Mouse (Mus musculus) spleen, postnatal 36 days (tissue): Measurements from ENCODE around the gene Odf3l1.

Source experiments
- DNase-seq, 2 experiments: peaks; one replicate each; pipeline ENCODE4 v3.0.0; 2022; ENCODE audit warnings: low spot score in 2 of 2, mixed read lengths in 1 of 2

Gene Odf3l1

GRCm38 (mm10) chr9:56844644-56845043 is 19.8 kb downstream of the Odf3l1 start:
- no peak for DNase-seq

GRCm38 (mm10) chr9:56843679-56844188 is 20.7 kb downstream of the Odf3l1 start:
- no peak for DNase-seq

- no peak for DNase-seq
Measured at GRCm38 (mm10) chr9:56842303-56842719, 22.2 kb downstream of the Odf3l1 start.

DNA sequence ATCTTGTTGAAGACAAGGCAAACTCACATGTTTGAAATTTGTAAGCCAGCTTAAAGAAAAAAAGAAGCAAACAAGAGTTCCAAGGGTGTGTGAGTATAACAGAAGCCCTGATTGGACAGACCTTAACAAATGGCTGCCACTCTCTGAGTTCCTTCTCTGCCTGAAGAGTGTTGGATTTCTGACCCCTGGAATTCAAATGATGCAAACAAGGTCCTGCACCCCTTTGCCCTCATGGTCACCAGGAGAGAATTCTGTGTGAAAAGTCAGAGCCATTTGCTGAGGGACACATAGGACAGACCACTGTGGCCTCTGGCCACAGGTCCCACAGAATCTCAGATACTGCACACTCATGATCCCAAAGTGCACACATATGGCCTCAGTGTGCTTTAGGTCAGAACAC is 22.6 kb downstream of the Odf3l1 start:
- DNase-seq = no peak

- no peak for DNase-seq
Measured at GRCm38 (mm10) chr9:56840721-56841120, 23.8 kb downstream of the Odf3l1 start.

DNA sequence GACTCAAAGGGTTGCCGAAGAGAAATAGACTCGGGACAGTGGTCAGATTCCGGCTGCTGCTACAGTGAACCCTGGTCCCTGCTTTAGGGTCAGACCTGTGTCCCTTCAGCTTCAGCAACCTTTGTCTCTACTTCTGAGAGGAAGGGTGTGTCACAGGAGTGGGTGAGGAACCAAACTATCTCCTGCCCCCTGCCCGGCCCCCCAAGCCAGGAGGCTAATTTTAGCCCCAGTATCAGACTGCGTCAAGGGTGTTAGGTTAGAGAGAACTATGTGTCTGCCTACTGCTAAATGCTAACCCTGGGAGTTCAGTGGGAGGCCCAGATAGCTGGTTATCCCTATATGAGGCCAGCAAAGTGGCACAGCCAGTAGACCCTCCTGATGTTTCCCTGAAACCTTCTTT is 29.3 kb downstream of the Odf3l1 start:
- no peak for DNase-seq

DNA sequence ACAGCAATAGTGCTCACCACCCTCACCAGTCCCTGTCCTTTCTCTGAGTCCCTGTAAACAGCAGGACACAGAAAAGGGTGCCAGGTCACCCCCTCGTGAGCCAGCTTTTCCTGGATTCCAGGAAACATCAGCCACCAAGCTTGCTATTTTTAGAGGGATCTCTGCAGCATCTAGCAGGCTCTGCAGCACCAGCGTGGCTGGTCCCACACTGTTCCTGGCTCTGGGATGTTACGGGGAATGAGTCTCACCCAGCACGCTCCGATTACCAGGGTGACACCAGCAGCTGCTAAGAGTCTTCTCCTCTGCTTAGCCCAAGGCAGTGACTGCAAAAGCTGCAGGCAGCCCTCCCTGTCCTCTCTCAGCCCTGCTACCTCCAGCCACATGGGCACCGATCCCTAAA is 31.6 kb downstream of the Odf3l1 start:
- DNase-seq = no peak

DNA sequence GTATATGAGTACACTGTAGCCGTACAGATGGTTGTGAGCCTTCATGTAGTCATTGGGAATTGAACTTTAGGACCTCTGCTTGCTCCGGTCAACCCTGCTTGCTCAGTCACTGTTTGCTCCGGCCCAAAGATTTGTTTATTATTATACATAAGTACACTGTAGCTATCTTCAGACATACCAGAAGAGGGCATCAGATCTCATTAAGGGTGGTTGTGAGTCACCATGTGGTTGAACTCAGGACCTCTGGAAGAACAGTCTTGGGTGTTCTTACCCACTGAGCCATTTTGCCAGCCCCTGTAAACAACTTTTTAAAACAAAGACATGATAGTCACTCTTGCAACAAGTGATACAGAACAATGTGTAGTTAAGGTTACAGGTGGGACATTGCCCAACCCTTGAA is 32.6 kb downstream of the Odf3l1 start:
- DNase-seq = no peak

- no peak for DNase-seq
Measured at GRCm38 (mm10) chr9:56830162-56830561, 34.3 kb downstream of the Odf3l1 start.

GRCm38 (mm10) chr9:56828841-56829240 is 35.6 kb downstream of the Odf3l1 start:
- DNase-seq = no peak

- no peak for DNase-seq
Measured at GRCm38 (mm10) chr9:56828146-56828545, 36.3 kb downstream of the Odf3l1 start.

DNA sequence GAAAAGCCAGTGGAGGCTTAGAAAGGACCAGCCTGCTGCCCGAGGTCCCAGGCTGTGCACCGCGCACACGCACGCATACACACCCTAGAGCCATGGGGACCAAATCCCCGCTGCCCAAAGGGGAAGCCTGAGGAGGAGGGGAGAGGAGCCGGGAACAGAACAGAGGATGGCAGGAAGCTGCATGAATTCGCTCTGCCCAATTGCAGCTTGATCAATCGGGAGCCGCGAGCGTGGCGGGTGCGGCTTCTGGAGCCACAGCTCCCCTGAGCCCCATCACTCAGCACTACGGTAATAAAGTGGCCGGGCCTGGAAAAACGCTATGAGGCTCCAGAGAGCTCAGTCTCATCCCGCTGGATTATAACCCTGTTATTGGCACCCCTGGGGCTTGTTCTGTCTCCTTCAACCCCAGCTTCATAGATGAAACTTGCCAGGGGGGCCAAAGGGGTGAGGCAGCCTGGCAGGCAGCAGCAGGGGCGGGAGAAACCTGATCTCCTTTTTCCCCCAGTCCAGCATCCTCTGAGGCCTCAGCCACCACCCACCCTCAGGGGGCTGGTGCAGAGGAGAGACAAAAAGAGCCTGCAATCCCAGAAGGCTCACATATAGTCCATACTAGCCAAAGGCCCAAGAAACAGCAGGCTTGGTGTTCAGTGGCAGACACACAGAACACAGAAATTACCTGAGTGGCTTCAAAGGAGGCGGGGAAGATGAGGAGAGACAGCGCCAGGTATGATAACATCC is 38.8 kb downstream of the Odf3l1 start:
- no peak for DNase-seq

DNA sequence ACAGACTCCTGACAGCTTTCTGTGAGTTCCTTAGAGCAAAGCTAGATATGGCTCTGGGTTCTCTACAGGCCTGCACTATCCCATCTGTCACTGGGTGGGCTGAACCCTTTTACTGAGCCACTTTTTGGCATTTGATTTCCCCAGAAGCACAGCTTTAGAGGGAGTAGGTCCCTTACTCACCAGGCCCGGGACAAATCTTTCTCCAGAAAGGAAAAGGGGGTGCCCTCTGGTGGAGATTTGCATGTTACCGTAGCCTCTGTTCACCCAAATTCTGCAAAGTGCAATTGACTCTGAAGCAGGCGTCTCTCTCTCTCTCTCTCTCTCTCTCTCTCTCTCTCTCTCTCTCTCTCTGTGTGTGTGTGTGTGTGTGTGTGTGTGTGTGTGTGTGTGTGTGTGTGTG is 39.6 kb downstream of the Odf3l1 start:
- no peak for DNase-seq

- no peak for DNase-seq
Measured at GRCm38 (mm10) chr9:56810916-56811315, 53.6 kb downstream of the Odf3l1 start.

GRCm38 (mm10) chr9:56807990-56808389 is 56.5 kb downstream of the Odf3l1 start:
- no peak for DNase-seq

DNA sequence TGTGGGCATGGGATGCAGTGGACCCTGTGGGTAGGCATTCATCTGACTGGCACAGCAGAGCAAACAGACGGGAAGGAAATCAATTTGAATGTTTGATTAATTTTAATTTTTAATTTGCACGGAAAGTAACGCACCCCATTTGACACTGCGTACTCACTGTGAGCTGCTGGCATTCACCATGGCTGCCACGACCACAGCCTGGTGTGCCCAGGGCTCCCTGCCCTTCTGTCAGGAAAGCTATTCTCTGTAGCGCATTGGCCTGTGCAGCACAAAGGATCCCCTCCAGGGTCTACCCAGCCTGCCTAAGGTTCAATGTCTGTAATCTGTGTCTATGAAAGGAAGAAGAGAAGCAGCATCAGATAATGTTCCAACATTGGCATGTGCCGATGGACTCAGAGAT is 61.3 kb downstream of the Odf3l1 start:
- DNase-seq = no peak
